Mouse (Mus musculus) gastrocnemius, adult 2 months (tissue): Measurements from ENCODE around the gene Nlk. TPM values are rescaled to one million over a fixed set of nuclear protein-coding genes. Genes with fewer than 3 reads are reported as not detected.
"Not testable (repeated sequence)": the region's sequence is repeated elsewhere in the genome, so short reads cannot be mapped to it uniquely, and the experiment has no call there.

ENCODE experiments used
- DNase-seq: peaks from one replicate; pipeline ENCODE4 v3.0.0; 2022
- H3K27ac ChIP-seq: fragments of 200-600 bp; 2 replicates; pipeline ENCODE4 v1.8.1; 2022; ENCODE audit warnings: mild to moderate bottlenecking
- H3K4me3 ChIP-seq: fragments of 200-600 bp; 2 replicates; pipeline ENCODE4 v1.8.1; 2022; ENCODE audit warnings: mild to moderate bottlenecking, moderate library complexity
- CTCF ChIP-seq: fragments of 200-600 bp; IDR thresholded peaks from 2 replicates; pipeline ENCODE4 v1.8.1; 2022; ENCODE audit warnings: antibody characterized with exemption, mild to moderate bottlenecking, moderate library complexity
- intact Hi-C: fragments of 180-260 bp; cut with DNase I; formaldehyde crosslinking; loops from one replicate; pipeline ENCODE4 v1.15.1; 2025
- total RNA-seq, 2 experiments: library from RNA; stranded (reverse); gene quantifications; 2 replicates each; pipeline ENCODE4 v1.2.3; 2021

The Nlk gene
- total RNA-seq, 2 experiments from 2014 or later = 8.1 to 10.0 TPM

GRCm38 (mm10) chr11:78600926-78601590, 96.1 kb downstream of the Nlk start:
- H3K4me3 ChIP-seq = no peak overlapping the region
- no peak overlapping the region for H3K27ac ChIP-seq
- no peak for DNase-seq
- TF ChIP-seq CTCF = no peak
- intact Hi-C loops = no loop called here

- TF ChIP-seq CTCF = no peak
- Histone ChIP-seq H3K4me3 (no peak overlapping the region), H3K27ac (no peak overlapping the region)
- intact Hi-C loops = no loop called here
- DNase-seq = no peak
Observed at GRCm38 (mm10) chr11:78600496-78600895, 96.7 kb downstream of the Nlk start.

GRCm38 (mm10) chr11:78600051-78600450, 97.1 kb downstream of the Nlk start:
- no peak overlapping the region for H3K4me3 ChIP-seq
- no peak for DNase-seq
- no peak overlapping the region for H3K27ac ChIP-seq
- intact Hi-C loops = no loop called here
- no peak for TF ChIP-seq CTCF

- intact Hi-C loops = no loop called here
- Histone ChIP-seq H3K27ac (no peak overlapping the region), H3K4me3 (no peak overlapping the region)
- DNase-seq = no peak
- TF ChIP-seq CTCF = no peak
Observed at GRCm38 (mm10) chr11:78598763-78599415, 98.3 kb downstream of the Nlk start.

GRCm38 (mm10) chr11:78596750-78597149, 100.4 kb downstream of the Nlk start:
- TF ChIP-seq CTCF = no peak
- H3K27ac ChIP-seq = no peak overlapping the region
- H3K4me3 ChIP-seq = no peak overlapping the region
- intact Hi-C loops = no loop called here
- no peak for DNase-seq

GRCm38 (mm10) chr11:78595773-78596172, 101.4 kb downstream of the Nlk start:
- DNase-seq = no peak
- no peak for TF ChIP-seq CTCF
- Histone ChIP-seq H3K27ac (no peak overlapping the region), H3K4me3 (no peak overlapping the region)
- intact Hi-C loops = no loop called here

GRCm38 (mm10) chr11:78594271-78594964, 102.8 kb downstream of the Nlk start:
- no peak overlapping the region for H3K27ac ChIP-seq
- no peak for DNase-seq
- TF ChIP-seq CTCF = no peak
- intact Hi-C loops = no loop called here
- no peak overlapping the region for H3K4me3 ChIP-seq

GRCm38 (mm10) chr11:78587677-78588076, 109.5 kb downstream of the Nlk start:
- H3K27ac ChIP-seq, DNase-seq, intact Hi-C loops, H3K4me3 ChIP-seq: not testable (repeated sequence)
- peak; percentile 22; the same call in 1 of the 2 replicates for TF ChIP-seq CTCF

GRCm38 (mm10) chr11:78586099-78586498, 111.1 kb downstream of the Nlk start:
- peak; percentile 36 for TF ChIP-seq CTCF
- no peak overlapping the region for H3K4me3 ChIP-seq
- no peak overlapping the region for H3K27ac ChIP-seq
- DNase-seq = no peak
- intact Hi-C loops = no loop called here

GRCm38 (mm10) chr11:78582848-78583247, 114.3 kb downstream of the Nlk start:
- TF ChIP-seq CTCF = no peak
- no peak overlapping the region for H3K27ac ChIP-seq
- intact Hi-C loops = no loop called here
- DNase-seq = no peak
- H3K4me3 ChIP-seq = no peak overlapping the region

- Histone ChIP-seq H3K4me3 (no peak overlapping the region), H3K27ac (no peak overlapping the region)
- DNase-seq = no peak
- no peak for TF ChIP-seq CTCF
- intact Hi-C loops = no loop called here
Observed at GRCm38 (mm10) chr11:78574975-78575374, 122.2 kb downstream of the Nlk start.

- Histone ChIP-seq H3K4me3 (no peak overlapping the region), H3K27ac (no peak overlapping the region)
- no peak for DNase-seq
- intact Hi-C loops = no loop called here
- TF ChIP-seq CTCF = no peak
Observed at GRCm38 (mm10) chr11:78574536-78574935, 122.6 kb downstream of the Nlk start.

- intact Hi-C loops, H3K4me3 ChIP-seq: not testable (repeated sequence)
Observed at GRCm38 (mm10) chr11:78574031-78574430, 123.1 kb downstream of the Nlk start.

More at GRCm38 (mm10) chr11:78574031-78574430, 123.1 kb downstream of the Nlk start:
- H3K27ac ChIP-seq, DNase-seq: not testable (repeated sequence)
